Mouse (Mus musculus) neural tube, postnatal 0 days (tissue): ENCODE measurements around the gene Scaf11. TPM values are rescaled to one million over a fixed set of nuclear protein-coding genes. Genes with fewer than 3 reads are reported as not detected.

Experiments used
- microRNA-seq: library from miRNA; unstranded; fragments of <30 nt; microRNA quantifications from one replicate; pipeline ENCODE4, GENCODE M21; 2016
- polyA plus RNA-seq: library from polyadenylated mRNA; unstranded; fragments of >200 nt; fragmentation: Nextera tagmentation; extraction: Ambion mirVana; gene quantifications from 2 replicates; pipeline ENCODE4 v1.2.1, GENCODE M21; 2015

Scaf11 gene
- polyA plus RNA-seq = 40.6 and 44.7 TPM in 2 replicates

DNA sequence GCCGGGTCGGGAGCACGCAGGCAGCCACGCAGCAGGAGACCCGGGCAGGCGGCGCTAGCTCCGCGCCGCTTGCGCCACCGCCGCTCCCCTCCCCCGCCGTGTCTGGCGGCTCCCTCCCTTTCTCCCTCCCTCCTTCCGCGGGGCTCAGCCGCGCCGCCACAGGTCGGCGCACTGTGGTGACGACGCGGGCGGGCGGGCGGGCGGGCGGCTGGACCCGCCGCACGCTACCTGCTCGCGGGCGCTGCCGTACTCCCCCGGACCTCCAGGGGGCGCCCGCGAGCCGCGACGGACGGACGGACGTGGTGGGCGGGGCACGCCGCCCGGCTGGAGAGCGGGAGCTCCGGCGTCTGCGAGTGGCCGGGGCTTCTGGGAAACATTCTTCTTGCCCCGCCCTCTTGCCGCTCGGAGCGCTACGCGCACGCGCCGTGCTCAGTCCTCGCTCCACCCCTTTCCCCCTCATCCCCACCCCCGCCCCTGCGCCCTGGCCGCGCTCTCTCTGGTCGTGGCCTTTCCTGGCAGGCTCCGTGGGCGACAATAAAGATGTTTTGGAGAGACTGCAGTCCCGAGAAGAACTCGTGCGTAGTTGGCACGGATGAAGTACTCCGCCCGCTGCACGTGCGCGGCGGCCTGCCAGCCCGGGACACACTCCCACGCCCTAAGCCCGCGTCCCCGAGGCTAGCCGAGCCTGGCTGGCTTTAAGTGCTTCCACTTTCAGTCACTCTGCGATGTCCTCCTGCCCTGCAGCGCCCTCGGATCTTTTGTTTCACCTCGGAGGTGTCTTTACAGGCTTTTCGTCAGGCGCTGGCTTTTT lies at the start of gene Scaf11:
Gene Scaf11 (minus strand): TSS at position 114 of the 811 bp plus-strand sequence.

Small RNA genes lying within 50 kb of the gene (microRNA-seq; reads per million reads assigned to microRNA genes)
- not detected for gene Gm25397

Other genes starting within 250 kb of the Scaf11 start
- 11.5 and 12.4 TPM in 2 replicates for gene Arid2, start 173.3 kb downstream of the Scaf11 start, polyA plus RNA-seq
- gene Slc38a1, start 182.1 kb upstream of the Scaf11 start, polyA plus RNA-seq = 98.3 and 106 TPM in 2 replicates
- 57.4 and 58.6 TPM in 2 replicates for gene Slc38a2, start 238.9 kb upstream of the Scaf11 start, polyA plus RNA-seq